Mouse (Mus musculus) midbrain, postnatal 0 days (tissue): ENCODE measurements at regions not wholly inside any gene's neighbourhood (a gene's known extent, or its start where the extent isn't known, plus 50 kb on each side); places are given as distances from the start of the nearest gene placed in this dataset.

Source experiments
- ATAC-seq: fragments of 200-750 bp; cut with Nextera tagmentation; 2 replicates; pipeline ENCODE4 v1.8.0; 2017; ENCODE audit warnings: moderate number of reproducible peaks, mild to moderate bottlenecking, moderate TSS enrichment, moderate library complexity; ENCODE audit not compliant: low FRiP score
- DNase-seq: peaks from one replicate; pipeline ENCODE4 v3.0.0-alpha.2; 2015; ENCODE audit warnings: low spot score
- H3K27ac ChIP-seq: fragments of 300-500 bp; sonication (generic); 2 replicates; pipeline ENCODE4 v1.5.1; 2014; ENCODE audit warnings: low read depth, mild to moderate bottlenecking, low read length, mixed read lengths
- H3K27me3 ChIP-seq: fragments of 300-500 bp; sonication (generic); 2 replicates; pipeline ENCODE4 v1.6.1; 2014; ENCODE audit warnings: low read length, control low read depth, mixed read lengths; ENCODE audit not compliant: insufficient read depth
- H3K36me3 ChIP-seq: fragments of 300-500 bp; sonication (generic); 2 replicates; pipeline ENCODE4 v1.6.1; 2014; ENCODE audit warnings: low read length, control low read depth, mixed read lengths; ENCODE audit not compliant: insufficient read depth
- H3K4me1 ChIP-seq: fragments of 300-500 bp; sonication (generic); 2 replicates; pipeline ENCODE4 v1.6.1; 2014; ENCODE audit warnings: mild to moderate bottlenecking, control low read depth, antibody characterized with exemption, low read length, mixed read lengths; ENCODE audit not compliant: insufficient read depth
- H3K4me2 ChIP-seq: fragments of 300-500 bp; sonication (generic); 2 replicates; pipeline ENCODE4 v1.6.1; 2014; ENCODE audit warnings: low read depth, mild to moderate bottlenecking, low read length, mixed read lengths; ENCODE audit not compliant: poor library complexity, severe bottlenecking
- H3K4me3 ChIP-seq: fragments of 300-500 bp; sonication (generic); 2 replicates; pipeline ENCODE4 v1.5.1; 2014; ENCODE audit warnings: low read depth, mild to moderate bottlenecking, low read length, moderate library complexity
- H3K9ac ChIP-seq: fragments of 300-500 bp; sonication (generic); replicated peaks from 2 replicates; pipeline ENCODE4 v1.6.1; 2014; ENCODE audit warnings: mild to moderate bottlenecking, low read length, moderate library complexity, mixed read lengths; ENCODE audit not compliant: poor library complexity, severe bottlenecking
- H3K9me3 ChIP-seq: fragments of 300-500 bp; sonication (generic); 2 replicates; pipeline ENCODE4 v1.6.1; 2016; ENCODE audit warnings: low read length, control low read depth
- CTCF ChIP-seq: IDR thresholded peaks from 2 replicates; pipeline ENCODE4 v1.5.1; 2016; ENCODE audit warnings: antibody characterized with exemption, mild to moderate bottlenecking
- WGBS: fragments of 180-500 bp; shearing (Covaris S2); extraction: QIAGEN DNeasy Blood & Tissue Kit; methylation state at CpG from one replicate; pipeline ENCODE4 v1.1.7; 2014; 5-methylcytosine and 5-hydroxymethylcytosine counted together

DNA sequence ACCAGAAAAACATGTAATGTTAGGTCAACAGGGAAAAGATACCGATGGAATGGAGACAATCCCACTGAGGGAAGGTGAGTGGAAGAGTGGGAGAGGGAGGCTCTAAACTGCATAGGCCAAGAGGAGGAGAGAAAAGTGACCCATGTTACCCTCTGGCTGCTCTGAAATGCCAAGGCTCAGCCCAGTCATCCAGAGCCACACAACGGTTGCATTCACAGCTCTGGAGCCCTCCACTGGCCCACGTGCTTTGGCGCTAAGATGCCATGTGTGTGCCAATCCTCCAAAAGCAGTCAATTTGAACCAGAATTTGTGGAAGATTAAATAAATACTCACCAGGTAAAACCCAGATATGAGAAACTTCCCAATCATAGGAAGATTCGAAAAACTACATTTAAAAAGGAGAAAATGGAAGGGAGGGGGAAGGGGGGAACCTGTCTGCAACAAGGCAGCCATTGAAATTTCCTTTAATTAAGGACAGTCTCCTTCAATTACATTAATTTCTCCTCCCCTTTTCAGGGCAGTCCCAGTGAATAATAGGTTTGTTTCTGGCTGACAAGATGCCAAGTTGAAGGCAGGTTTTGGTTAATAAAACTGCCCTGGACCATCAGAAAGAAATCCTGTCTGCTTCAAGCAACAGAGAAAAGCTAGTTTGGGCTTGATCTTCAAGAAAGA, 332.5 kb downstream of the Sorl1 start:
- 82% methylated on average over 5 of the region's 5 CpGs for WGBS
- TF ChIP-seq CTCF = no peak

DNA sequence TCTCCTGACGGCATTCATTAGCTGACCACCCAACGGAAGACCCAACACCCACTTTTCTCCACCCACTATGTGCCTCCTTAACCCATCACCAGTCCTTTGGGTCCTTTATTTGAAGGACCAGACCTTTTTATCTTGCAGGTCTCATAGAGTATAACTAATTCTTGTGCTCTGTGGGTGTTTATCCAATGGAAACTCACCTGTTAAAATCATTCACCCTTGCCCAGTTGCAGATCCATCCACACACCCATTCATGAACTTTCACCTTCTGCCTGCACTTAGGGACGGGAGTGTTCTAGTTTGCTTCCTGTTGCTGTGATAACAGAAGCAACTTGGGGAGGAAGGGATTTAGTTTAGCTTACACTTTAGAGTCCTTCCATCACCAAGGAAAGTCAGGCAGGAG, 339.0 kb downstream of the Sorl1 start:
- WGBS = 86% methylated on average over 3 of the region's 3 CpGs
- ATAC-seq = no peak
- Histone ChIP-seq H3K4me1 (no peaks in the 10 kb centered on the region), H3K9me3 (no peaks in the 10 kb centered on the region), H3K4me2 (no peak overlapping the region), H3K27ac (no peak overlapping the region), H3K9ac (no peak overlapping the region), H3K4me3 (no peak overlapping the region), H3K27me3 (no peaks in the 10 kb centered on the region), H3K36me3 (no peaks in the 10 kb centered on the region)
- TF ChIP-seq CTCF = no peak
- DNase-seq = no peak

More for the DNA sequence above, 332.5 kb downstream of the Sorl1 start:
- Histone ChIP-seq H3K27me3 (no peaks in the 10 kb centered on the region), H3K4me2 (no peak overlapping the region), H3K36me3 (no peaks in the 10 kb centered on the region), H3K9ac (no peak overlapping the region), H3K4me3 (no peak overlapping the region), H3K9me3 (no peaks in the 10 kb centered on the region), H3K27ac (no peak overlapping the region), H3K4me1 (no peaks in the 10 kb centered on the region)
- DNase-seq (peak; percentile 67), ATAC-seq (no peak)

GRCm38 (mm10) chr9:41772281-41772902, 351.7 kb downstream of the Sorl1 start:
- no peaks in the 10 kb centered on the region for H3K36me3 ChIP-seq
- WGBS = 83% methylated on average over 8 of the region's 8 CpGs
- ATAC-seq (no peak), DNase-seq (peak; percentile 74)
- H3K9me3 ChIP-seq = no peaks in the 10 kb centered on the region
- no peaks in the 10 kb centered on the region for H3K4me1 ChIP-seq
- no peak overlapping the region for H3K27ac ChIP-seq
- TF ChIP-seq CTCF = no peak
- no peak overlapping the region for H3K9ac ChIP-seq
- H3K27me3 ChIP-seq = no peaks in the 10 kb centered on the region
- no peak overlapping the region for H3K4me3 ChIP-seq
- no peak overlapping the region for H3K4me2 ChIP-seq

- TF ChIP-seq CTCF = no peak
- WGBS = 90% methylated on average over 1 of the region's 1 CpGs
- Histone ChIP-seq H3K36me3 (no peaks in the 10 kb centered on the region), H3K9ac (no peak overlapping the region), H3K4me2 (no peak overlapping the region), H3K4me1 (no peaks in the 10 kb centered on the region), H3K4me3 (no peak overlapping the region), H3K27me3 (no peaks in the 10 kb centered on the region), H3K9me3 (no peaks in the 10 kb centered on the region), H3K27ac (no peak overlapping the region)
- DNase-seq (no peak), ATAC-seq (no peak)
These were observed 352.8 kb downstream of the Sorl1 start for GRCm38 (mm10) chr9:41771276-41771675.

GRCm38 (mm10) chr9:41768316-41768715, 355.8 kb downstream of the Sorl1 start:
- ATAC-seq (no peak), DNase-seq (no peak)
- Histone ChIP-seq H3K9me3 (no peaks in the 10 kb centered on the region), H3K4me1 (no peaks in the 10 kb centered on the region), H3K9ac (no peak overlapping the region), H3K27me3 (no peaks in the 10 kb centered on the region), H3K4me3 (no peak overlapping the region), H3K4me2 (no peak overlapping the region), H3K27ac (no peak overlapping the region), H3K36me3 (no peaks in the 10 kb centered on the region)
- no peak for TF ChIP-seq CTCF
- WGBS = 92% methylated on average over 3 of the region's 3 CpGs

DNA sequence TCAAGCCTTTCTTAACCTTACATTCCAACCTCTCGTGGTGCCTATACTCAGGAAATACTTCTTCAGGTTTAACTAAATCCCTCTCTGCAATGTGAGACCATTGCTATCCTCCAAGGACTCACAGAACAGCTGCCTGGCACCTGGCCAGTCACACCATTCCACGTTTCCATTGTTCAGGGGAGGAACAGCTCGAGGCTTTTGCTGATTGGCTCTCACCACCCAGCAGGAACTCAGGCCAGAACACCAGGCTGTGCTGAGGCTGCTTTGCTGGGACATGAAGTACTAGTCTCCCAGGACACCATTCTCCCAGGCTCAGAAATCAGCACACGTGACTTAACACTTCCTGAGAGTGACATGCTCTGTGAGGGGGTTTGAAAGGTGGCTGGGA, 357.6 kb downstream of the Sorl1 start:
- Histone ChIP-seq H3K4me2 (no peak overlapping the region), H3K4me1 (no peaks in the 10 kb centered on the region), H3K36me3 (no peaks in the 10 kb centered on the region), H3K27ac (no peak overlapping the region), H3K9me3 (no peaks in the 10 kb centered on the region), H3K9ac (no peak overlapping the region), H3K27me3 (no peaks in the 10 kb centered on the region), H3K4me3 (no peak overlapping the region)
- WGBS = 13% methylated on average over 4 of the region's 4 CpGs
- ATAC-seq (0 out of 2 replicates have a peak, but pooled peaks have one; percentile 41), DNase-seq (peak; percentile 74)
- TF ChIP-seq CTCF = no peak
